Mouse (Mus musculus) hindbrain, postnatal 0 days (tissue): ENCODE data around the gene 4931414P19Rik. TPM values are rescaled to one million over a fixed set of nuclear protein-coding genes. Genes with fewer than 3 reads are reported as not detected.
A peak's percentile ranks its signal among the peaks of the same experiment; 100 is the strongest.

ENCODE experiments used
- ATAC-seq: fragments of 200-750 bp; cut with Nextera tagmentation; 2 replicates; pipeline ENCODE4 v1.8.0; 2017; ENCODE audit warnings: mild to moderate bottlenecking, moderate TSS enrichment, moderate library complexity
- DNase-seq: peaks from one replicate; pipeline ENCODE4 v3.0.0-alpha.2; 2015; ENCODE audit warnings: low spot score
- H3K27ac ChIP-seq: fragments of 300-500 bp; sonication (generic); 2 replicates; pipeline ENCODE4 v1.5.1; 2014; ENCODE audit warnings: mild to moderate bottlenecking
- H3K27me3 ChIP-seq: fragments of 300-500 bp; sonication (generic); 2 replicates; pipeline ENCODE4 v1.6.1; 2014; ENCODE audit warnings: low read length, mixed read lengths; ENCODE audit not compliant: insufficient read depth
- H3K36me3 ChIP-seq: fragments of 300-500 bp; sonication (generic); 2 replicates; pipeline ENCODE4 v1.6.1; 2014; ENCODE audit warnings: low read length, mixed read lengths; ENCODE audit not compliant: insufficient read depth
- H3K4me1 ChIP-seq: fragments of 300-500 bp; sonication (generic); 2 replicates; pipeline ENCODE4 v1.6.1; 2014; ENCODE audit warnings: antibody characterized with exemption, low read length, mixed read lengths; ENCODE audit not compliant: insufficient read depth
- H3K4me2 ChIP-seq: fragments of 300-500 bp; sonication (generic); 2 replicates; pipeline ENCODE4 v1.6.1; 2014; ENCODE audit warnings: low read depth, mild to moderate bottlenecking, low read length, moderate library complexity, mixed read lengths
- H3K4me3 ChIP-seq: fragments of 300-500 bp; sonication (generic); 2 replicates; pipeline ENCODE4 v1.5.1; 2014; ENCODE audit warnings: low read length
- H3K9ac ChIP-seq: fragments of 300-500 bp; sonication (generic); replicated peaks from 2 replicates; pipeline ENCODE4 v1.6.1; 2014; ENCODE audit warnings: mild to moderate bottlenecking, low read length, moderate library complexity, mixed read lengths
- H3K9me3 ChIP-seq: fragments of 300-500 bp; sonication (generic); 2 replicates; pipeline ENCODE4 v1.6.1; 2016; ENCODE audit warnings: low read length, mixed read lengths
- CTCF ChIP-seq: IDR thresholded peaks from 2 replicates; pipeline ENCODE4 v1.5.1; 2016; ENCODE audit warnings: antibody characterized with exemption, control low read depth, low read depth
- WGBS: fragments of 180-500 bp; shearing (Covaris S2); extraction: QIAGEN DNeasy Blood & Tissue Kit; methylation state at CpG from one replicate; pipeline ENCODE4 v1.1.7; 2014; 5-methylcytosine and 5-hydroxymethylcytosine counted together
- polyA plus RNA-seq: library from polyadenylated mRNA; unstranded; fragments of >200 nt; fragmentation: Nextera tagmentation; extraction: Ambion mirVana; gene quantifications from 2 replicates; pipeline ENCODE4 v1.2.1, GENCODE M21; 2015
- total RNA-seq: library from RNA; depleted of rRNA; stranded (reverse); fragments of >200 nt; gene quantifications from 2 replicates; pipeline ENCODE4 v1.2.3, GENCODE M21; 2014

The 4931414P19Rik gene
- total and polyA plus RNA-seq, 2 experiments from 2014 or later: 2.5 to 4.8 TPM

- DNase-seq (peak; percentile 25), ATAC-seq (peak; percentile 33; the same call in 1 of the 2 replicates)
- Histone ChIP-seq H3K9me3 (no peaks in the 10 kb centered on the region), H3K27me3 (peaks cover 6% of the 10 kb centered on the region; the same call in 1 of the 2 replicates), H3K9ac (no peak overlapping the region), H3K4me2 (no peak overlapping the region), H3K27ac (no peak overlapping the region), H3K4me1 (peaks cover 4% of the 10 kb centered on the region; the same call in 1 of the 2 replicates), H3K4me3 (no peak overlapping the region), H3K36me3 (no peaks in the 10 kb centered on the region)
- WGBS: 12% methylated on average over 14 of the region's 14 CpGs
- TF ChIP-seq CTCF: no peak
Measured at GRCm38 (mm10) chr14:54572790-54573736, 32.7 kb downstream of the 4931414P19Rik start.

GRCm38 (mm10) chr14:54572122-54572521 lies 33.7 kb downstream of the 4931414P19Rik start:
- no peak for TF ChIP-seq CTCF
- H3K27ac ChIP-seq: no peak overlapping the region
- H3K27me3 ChIP-seq: peaks cover 4% of the 10 kb centered on the region; the same call in 1 of the 2 replicates
- no peak overlapping the region for H3K4me2 ChIP-seq
- DNase-seq (no peak), ATAC-seq (no peak)
- no peaks in the 10 kb centered on the region for H3K9me3 ChIP-seq
- H3K9ac ChIP-seq: no peak overlapping the region
- no peak overlapping the region for H3K4me3 ChIP-seq
- WGBS: 47% methylated on average over 4 of the region's 4 CpGs
- peaks cover 4% of the 10 kb centered on the region; the same call in 1 of the 2 replicates for H3K4me1 ChIP-seq
- no peaks in the 10 kb centered on the region for H3K36me3 ChIP-seq

GRCm38 (mm10) chr14:54569451-54570392 lies 36.1 kb downstream of the 4931414P19Rik start:
- Histone ChIP-seq H3K36me3 (no peaks in the 10 kb centered on the region), H3K9ac (no peak overlapping the region), H3K4me2 (no peak overlapping the region), H3K9me3 (no peaks in the 10 kb centered on the region), H3K4me1 (no peaks in the 10 kb centered on the region), H3K4me3 (no peak overlapping the region), H3K27ac (no peak overlapping the region), H3K27me3 (no peaks in the 10 kb centered on the region)
- DNase-seq: no peak
- no peak for ATAC-seq
- WGBS: 62% methylated on average over 17 of the region's 17 CpGs
- no peak for TF ChIP-seq CTCF

- peak; percentile 83 for TF ChIP-seq CTCF
- Histone ChIP-seq H3K27me3 (no peaks in the 10 kb centered on the region), H3K9me3 (no peaks in the 10 kb centered on the region), H3K4me1 (no peaks in the 10 kb centered on the region), H3K36me3 (no peaks in the 10 kb centered on the region), H3K4me2 (no peak overlapping the region), H3K9ac (no peak overlapping the region), H3K4me3 (no peak overlapping the region), H3K27ac (no peak overlapping the region)
- peak; percentile 83 for DNase-seq
- 75% methylated on average over 15 of the region's 15 CpGs for WGBS
- peak; percentile 31 for ATAC-seq
Measured at GRCm38 (mm10) chr14:54568694-54569414, 36.9 kb downstream of the 4931414P19Rik start.

- 83% methylated on average over 14 of the region's 14 CpGs for WGBS
- TF ChIP-seq CTCF: no peak
- Histone ChIP-seq H3K4me2 (no peak overlapping the region), H3K9me3 (no peaks in the 10 kb centered on the region), H3K9ac (no peak overlapping the region), H3K27ac (no peak overlapping the region), H3K4me3 (no peak overlapping the region), H3K36me3 (no peaks in the 10 kb centered on the region), H3K27me3 (no peaks in the 10 kb centered on the region), H3K4me1 (no peaks in the 10 kb centered on the region)
- DNase-seq: no peak
- ATAC-seq: no peak
Measured at GRCm38 (mm10) chr14:54560527-54561242, 45.1 kb downstream of the 4931414P19Rik start.
